Mouse (Mus musculus): ENCODE data around the gene Lin7a.
"Not testable (repeated sequence)": the region's sequence is repeated elsewhere in the genome, so short reads cannot be mapped to it uniquely, and the experiment has no call there.

Gene Lin7a

DNA sequence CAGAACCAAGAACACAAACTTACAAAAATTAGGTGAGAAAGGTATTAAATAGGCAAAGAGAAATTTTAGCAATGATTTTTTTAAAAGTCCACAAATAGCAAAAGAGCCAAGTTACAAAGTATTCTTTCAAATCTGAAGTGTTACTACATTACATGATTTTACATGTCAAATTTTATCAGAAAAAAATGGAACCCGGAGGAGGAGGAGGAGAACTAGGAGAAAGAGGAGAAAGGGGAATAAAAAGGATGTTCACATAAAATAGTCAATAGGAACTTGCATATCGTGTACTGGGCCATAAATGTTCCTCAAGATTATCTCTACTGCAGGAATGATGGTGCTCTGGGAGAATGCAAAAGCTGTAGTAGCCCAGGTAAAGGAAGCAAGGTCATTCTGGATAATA is 34.4 kb upstream of the Lin7a start:
- DNase-seq (ENCODE audit: low read depth, low spot score), result no peak

DNA sequence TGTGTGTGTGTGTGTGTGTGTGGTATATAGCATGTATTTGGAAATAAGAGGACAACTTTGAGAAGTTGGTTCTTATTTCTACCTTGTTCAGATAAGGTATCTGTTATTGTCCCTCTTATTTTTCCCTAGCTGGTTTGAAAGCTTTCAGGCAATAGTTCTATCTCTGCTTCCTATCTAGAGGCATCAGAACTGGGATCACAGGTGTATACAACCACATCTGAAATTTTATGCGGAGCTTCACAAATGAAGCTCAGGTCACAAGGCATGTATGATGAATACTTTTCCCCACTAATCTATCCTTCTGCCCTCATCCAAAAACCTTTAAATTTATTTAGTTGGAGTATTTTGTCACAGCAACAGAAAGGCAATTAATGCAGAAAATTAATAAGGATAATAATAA is 33.8 kb upstream of the Lin7a start:
- DNase-seq (ENCODE audit: low read depth, low spot score), result no peak

DNA sequence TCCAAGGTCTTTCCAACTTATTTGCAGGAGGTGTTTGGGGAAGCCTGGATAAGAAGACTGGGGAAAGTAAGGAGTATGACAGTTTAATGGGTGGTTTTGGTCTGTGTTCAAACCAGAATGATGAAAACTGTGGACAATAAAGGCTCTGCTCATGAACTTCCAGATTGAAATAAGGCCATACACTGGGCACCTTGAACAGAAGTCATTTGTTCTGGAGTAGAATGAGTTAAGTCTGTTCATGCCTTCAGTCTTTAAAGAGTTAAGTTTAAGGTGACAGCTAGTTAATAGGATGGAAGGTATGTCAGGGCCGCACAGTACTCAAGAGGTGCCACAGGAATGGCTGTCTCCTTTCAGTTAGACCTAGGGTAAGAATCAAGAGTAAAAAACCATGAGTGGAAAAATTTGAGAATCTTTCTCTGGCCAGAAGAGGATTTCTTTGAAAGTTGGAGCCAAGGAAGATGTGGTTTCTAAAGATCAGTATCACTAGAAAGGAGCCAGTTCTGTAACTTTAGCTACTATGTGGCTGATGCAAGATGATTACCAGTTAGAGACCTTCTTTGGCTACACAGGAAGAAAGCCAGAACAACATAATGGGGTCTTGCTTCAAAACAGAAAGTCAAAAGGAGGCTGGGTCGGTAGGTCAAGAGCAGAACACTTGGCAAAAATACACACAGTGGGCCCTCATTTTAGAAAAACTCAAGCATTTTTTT is 33.2 kb upstream of the Lin7a start:
- no peak for DNase-seq (ENCODE audit: low read depth, low spot score)

DNA sequence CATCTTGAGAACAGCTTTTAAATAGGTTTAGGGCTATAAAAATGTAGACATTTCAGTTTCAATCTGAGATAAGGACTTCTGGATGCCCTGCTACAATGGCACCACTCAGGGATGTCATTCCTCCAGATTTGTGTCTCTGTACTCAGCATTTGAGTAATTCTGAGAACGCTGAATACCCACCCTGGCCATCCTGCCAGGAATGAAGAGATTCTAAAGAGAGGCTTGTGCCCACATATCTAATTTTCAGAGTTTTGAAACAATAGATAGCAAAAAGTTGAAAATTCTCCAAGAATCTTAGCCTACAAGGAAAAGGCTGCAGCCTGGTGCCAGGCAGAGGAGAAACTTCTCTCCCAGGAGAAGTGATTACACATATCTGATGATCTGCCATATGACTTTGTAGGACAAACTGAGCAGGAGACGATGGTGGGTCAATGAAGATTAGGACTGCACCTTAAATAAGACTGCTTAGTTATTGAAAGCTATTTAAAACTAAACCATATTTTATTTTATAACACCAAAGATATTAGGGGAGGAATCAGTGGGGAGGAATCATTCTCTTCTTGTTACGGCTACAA is 32.5 kb upstream of the Lin7a start:
- DNase-seq (ENCODE audit: low read depth, low spot score), result no peak

DNA sequence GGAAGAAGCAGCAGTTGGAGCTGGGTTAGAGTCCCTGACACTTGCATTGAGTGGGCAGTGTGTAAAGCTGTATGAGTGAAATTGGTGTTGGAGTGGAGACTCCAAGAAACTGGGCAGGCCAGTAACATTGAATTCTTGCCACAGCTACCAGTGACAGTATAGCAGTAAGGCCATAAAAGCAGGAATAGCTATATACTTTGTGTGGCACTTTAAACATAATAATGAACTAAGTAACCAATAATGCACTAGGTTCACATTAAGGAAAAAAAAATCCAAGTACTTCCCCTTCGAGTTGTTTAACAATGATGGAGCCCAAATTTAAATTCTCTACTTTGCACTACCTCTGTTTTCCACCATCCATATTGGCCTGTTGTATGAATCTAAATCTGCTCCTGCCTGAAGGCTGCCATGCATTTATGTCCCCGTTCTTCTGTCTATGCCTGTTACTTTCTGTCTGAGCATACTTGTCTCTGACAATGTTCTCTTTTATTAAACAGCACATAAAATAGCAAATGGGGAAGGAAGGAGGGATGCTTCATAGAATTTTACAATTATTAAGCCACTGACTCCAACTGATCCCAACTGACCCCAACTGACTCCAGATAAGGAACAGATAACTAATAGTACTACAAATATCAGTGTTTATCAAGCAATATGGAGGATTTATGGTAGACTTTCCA is 31.7 kb upstream of the Lin7a start:
- DNase-seq (ENCODE audit: low read depth, low spot score), result no peak

DNA sequence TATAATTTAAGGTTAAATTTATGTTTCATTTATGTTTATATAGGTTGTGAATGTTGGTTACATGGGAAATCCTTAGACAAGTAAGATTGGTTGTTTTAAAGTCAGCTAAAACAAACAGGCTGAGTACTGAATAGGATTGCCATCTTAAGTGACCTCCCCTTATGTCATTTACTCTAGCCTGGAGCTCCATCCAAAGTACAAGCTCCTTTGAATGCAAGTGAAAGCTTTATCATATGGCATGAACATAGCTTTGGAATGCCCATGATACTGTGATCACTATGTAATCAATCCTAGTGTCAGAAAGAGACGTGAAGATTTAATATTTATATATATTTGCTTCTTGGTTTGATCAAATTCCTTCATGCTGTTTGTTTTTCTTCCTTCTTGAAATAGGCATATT is 31.0 kb upstream of the Lin7a start:
- no peak for DNase-seq (ENCODE audit: low read depth, low spot score)

DNA sequence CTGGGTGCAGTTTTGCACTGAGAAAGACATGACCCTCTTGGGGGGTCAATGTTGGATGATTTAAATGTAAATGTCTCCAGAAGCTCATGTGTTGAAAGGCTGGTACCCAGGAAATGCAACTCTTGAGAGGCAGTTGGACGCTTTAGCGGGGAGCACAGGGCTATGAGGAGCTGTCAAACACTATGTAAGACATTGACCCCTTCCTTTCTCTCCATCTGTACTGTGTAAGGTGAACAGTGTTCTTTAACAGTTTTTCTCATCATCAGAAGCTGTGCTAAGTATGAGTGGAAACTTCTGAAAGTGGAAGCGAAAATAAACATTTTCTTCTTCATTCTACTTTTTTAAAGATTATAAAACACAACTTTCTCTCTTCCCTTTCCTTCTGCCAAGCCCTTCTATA is 30.5 kb upstream of the Lin7a start:
- DNase-seq (ENCODE audit: low read depth, low spot score), result no peak

DNA sequence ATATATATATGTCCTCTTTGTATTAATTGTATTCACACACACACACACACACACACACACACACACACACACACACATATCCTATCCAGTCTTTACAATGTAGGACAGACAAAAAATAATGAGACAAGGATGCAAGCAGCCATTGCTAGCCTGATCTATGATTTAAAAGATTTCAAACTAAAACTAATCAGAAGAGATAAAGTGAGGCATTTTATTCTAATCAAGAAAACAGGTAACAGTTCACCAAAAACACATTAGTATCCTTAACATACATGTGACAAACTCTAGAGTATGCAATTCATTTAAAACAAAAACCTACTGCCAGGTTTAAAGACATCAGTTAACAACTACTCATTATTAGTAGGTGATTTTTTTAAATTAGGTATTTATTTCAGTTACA is 30.1 kb upstream of the Lin7a start:
- no peak for DNase-seq (ENCODE audit: low read depth, low spot score)

DNA sequence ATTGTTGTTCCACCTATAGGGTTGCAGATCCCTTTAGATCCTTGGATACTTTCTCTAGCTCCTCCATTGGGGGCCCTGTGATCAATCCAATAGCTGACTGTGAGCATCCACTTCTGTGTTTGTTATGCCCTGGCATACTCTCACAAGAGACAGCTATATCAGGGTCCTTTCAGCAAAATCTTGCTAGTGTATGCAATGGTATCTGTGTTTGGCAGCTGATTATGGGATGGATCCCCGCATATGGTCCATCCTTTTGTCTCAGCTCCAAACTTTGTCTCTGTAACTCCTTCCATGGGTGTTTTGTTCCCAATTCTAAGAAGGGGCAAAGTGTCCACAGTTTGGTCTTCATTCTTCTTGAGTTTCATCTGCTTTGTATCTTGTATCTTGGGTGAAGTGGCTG is 29.5 kb upstream of the Lin7a start:
- not testable (repeated sequence) for DNase-seq (ENCODE audit: low read depth, low spot score)

DNA sequence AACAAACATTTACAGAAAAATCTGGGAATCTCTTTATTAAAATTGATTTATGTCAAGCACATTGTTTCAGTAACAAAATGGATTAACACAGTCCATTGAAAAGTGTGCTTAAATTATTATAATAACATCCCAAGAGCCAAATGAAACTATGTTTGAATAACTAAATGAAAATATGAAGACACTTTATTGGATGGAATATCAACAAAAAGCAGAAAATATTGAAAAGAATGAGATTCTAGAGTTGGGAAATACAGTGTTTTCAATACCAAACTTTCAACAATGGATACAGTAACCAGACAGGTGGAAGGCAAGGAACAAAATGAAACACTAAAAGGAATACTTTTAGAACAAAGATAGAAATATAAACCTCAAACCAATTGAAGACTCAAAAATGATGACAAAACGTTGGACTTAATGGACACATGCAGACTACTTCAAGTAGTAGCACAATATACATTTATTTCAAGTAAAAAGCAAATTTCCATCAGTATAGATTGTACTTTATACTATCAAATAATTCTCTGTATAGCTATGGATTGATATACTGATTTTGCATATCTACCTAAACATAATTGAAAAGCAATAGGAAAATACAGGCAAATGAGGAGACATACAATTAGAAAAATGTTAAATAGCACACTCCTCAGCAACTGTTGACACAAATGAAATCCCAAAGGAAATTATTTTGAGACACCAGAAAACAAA is 28.6 kb upstream of the Lin7a start:
- no peak for DNase-seq (ENCODE audit: low read depth, low spot score)

DNA sequence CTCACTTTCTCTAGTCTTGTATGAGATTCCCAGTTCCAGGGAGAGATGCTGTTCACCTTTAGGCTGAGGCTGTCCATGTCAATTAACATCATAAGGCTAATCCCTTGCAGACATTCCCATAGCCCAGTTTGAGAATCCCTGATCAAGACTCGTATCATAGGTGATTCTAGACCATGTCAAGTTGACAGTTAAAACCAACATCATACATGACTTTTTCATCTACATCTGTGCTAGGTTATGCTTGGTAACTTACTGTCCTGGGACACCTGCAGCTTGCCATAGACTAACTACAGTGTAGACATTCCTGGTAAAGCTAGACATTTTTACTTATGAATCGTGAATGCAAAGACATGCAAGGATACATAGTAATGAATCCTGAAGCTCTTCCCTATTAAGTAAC is 27.3 kb upstream of the Lin7a start:
- DNase-seq (ENCODE audit: low read depth, low spot score), result peak; percentile 3

DNA sequence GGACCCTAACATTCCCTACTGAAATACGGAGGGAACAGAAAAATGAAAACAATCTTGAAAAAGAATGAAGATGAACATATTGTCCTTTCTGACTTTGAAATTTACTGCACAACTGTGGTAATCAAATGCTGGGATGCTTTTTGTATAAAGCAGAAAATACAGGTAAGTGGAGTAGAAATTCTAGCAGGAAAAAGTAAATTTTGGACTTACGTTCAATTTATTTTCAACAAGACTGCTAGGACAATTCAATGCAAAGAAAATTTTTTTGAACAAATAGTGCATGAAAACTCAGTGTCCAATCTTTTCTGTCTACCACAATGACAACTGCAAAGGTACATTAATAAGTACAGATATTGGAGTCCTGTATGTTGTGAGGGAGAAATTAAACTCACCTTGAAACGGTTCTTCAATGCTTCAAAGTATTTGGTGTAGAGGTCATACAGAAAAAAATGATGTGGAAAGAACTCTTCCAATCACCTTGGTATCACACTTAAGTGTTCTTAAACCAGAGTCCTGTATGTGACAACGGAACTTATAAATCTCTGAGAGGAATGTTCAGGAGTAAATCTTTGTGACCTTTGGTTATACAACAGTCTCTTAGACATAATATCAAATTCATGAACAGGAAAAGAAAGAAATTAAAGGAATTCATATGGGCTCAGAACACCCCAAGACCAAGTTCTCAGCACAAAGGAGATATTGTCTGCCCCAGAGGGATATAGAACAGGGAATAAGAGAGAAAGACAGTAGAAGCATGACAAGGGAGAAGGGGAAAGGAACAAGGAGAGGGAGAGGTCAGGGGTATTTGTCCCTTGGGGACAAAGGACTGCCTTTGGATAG is 26.6 kb upstream of the Lin7a start:
- no peak for DNase-seq (ENCODE audit: low read depth, low spot score)

DNA sequence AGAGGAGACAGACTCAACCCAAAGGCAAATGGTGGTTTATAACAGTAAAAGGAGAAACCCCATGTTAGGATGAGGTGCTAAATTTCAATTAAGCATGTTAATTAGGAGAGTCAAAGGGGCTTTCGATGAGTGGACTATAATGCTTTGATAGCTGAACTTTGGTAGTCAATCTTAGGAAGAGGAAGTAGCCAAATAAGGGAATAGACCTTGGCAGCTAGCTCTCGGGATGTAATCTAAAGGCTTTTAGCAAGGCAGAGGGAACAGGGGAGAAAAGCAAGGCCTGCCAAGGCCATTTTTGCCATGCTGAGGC is 26.0 kb upstream of the Lin7a start:
- no peak for DNase-seq (ENCODE audit: low read depth, low spot score)

DNA sequence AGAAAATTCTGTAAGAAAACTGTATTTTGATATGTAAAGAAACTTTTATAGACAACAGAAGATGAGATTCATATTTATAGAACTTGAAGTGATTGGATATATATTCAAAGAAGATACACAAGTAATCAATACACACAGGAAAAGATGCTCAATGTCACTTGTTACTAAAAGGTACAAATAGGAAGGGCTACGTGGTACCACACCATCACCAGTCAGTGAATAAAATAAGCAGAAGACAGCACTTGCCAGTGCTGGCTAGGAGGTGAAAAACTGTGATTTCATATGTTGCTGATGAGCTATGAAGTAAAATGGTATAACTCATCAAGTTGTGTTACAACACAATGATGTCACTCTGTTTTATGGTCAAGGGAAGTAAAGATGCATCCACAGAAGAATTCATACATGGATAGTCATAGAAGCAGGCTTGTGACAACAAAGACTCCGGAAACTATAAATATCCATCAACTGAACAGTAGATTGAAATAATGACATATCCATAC is 25.5 kb upstream of the Lin7a start:
- no peak for DNase-seq (ENCODE audit: low read depth, low spot score)

DNA sequence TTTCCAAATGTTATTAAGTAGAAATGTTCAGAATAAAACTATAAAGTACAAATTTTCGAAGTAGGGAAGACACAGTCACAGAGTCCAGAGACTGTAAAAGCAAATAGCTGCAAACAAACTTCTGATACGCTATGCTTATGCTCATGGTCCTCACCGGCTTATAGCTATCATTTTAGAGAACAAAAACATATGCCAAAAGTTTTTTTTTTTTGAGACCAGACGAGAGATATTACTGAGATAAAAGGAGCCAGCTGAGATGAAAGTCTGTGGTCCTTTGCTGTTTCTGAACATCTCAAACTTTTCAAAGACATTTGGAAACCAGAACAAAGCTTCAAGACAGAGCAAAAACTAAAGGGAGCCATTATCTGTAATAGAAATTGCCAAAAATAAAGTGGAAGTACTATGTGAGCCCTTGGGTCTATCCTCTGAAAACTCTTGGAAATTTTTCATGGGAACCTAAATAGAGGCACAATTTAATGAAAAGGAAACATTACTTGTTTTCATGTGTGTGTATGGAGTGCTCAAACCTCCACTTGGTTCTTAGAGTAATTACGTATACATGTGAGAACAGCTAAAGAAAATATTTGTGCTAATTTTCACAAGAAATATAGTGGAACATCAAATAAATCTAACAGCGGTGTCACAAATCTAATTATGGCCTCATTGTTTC is 24.4 kb upstream of the Lin7a start:
- no peak for DNase-seq (ENCODE audit: low read depth, low spot score)

DNA sequence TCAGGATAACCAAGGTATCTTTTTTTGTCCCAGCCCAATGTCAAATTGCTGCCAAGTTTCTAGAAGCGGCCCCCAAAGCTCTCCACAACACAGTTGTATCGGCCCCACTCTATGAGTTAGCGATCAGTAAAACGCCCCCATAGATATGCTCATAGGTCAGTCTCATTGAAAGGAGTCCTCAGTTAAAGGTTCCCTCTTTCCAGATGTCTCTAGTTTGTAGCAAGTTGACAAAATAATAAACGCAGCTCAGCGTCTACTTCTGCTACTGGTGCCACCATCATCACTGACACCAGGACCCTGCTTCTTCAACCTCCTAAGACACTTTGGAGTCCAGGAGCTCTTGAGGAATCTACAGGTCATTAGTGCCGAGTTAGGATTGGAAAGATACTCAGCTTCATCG is 23.0 kb upstream of the Lin7a start:
- DNase-seq (ENCODE audit: low read depth, low spot score), result no peak

DNA sequence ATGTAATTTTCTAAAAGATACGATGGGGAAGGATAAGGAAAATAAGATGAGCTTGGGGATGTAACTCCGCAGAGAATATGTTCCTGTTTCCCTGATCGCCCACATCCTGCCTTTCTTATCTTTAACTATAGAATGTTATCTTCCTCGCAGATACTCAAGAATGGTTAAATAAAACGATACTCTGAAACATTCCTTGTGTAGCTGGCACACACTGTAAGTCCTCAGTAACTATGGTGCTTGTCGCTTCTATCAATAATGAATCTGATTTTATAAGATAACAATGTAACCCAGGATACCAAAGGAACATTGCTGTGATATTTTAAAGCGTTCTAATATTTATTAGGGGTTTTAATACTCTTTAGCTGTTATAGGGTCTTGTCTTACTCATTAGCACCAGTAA is 22.4 kb upstream of the Lin7a start:
- no peak for DNase-seq (ENCODE audit: low read depth, low spot score)

DNA sequence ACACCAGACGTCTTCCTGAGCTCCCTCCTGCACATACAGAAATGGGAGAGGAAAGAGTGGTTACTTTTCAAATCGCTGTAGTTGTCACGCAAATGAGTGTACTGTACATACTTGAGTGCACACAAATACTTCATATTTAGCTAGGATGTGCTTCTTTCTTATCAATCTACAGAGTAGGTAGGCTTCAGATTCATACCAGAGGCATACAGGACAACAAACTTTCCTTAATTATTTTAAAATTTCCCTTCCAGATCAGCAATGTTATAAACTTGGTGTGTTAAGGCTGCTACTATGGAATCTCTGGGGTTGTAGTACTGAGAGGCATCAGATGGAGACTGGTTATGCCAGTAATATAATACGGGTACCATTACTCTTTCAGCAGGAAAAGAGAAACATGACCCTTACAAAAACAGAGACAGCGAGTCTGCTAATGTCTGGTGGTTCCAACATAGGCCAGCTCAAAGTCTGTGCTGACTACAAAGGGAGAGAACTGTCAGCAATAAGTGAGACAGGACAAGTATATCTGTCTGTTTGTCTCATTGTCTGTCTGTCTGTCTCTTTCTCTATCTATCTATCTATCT is 21.8 kb upstream of the Lin7a start:
- no peak for DNase-seq (ENCODE audit: low read depth, low spot score)

DNA sequence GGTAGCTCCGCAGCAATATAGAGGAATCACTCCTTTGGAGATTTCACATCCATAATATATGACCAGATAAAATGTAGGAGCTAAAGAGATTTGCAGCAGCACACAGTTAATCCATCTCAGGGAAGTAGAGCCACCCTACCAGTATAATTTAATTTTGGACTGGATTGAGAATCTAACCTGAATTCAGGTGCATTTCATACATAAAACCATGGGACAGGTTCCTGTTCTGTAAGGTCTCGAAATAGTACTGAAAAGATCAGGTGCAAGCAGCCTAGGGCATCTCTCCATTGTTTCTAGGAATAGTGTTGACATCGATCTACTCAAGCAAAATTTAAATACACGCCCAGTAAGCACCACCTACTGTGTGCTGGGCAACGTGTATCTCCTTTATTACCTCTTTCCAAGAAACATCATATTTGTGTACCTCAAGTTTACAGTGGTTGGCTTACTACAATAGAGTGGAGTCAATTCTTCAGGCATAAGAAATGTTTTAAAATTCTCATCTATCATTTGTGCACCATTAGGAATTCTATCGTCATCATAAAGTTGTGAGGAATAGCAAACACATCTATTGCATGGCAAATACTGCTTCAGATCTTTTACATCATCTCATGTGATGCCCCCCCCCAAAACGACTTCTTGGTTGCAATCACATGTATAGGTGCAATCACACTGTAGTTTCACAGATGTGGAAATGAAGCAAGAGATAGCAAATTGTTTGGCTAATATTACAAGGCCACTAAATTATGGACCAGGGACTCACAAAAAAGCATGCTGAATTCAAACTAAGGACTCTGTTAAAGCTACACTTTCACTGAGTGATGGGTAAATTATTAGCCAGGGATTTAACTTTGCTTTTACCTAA is 20.9 kb upstream of the Lin7a start:
- no peak for DNase-seq (ENCODE audit: low read depth, low spot score)

DNA sequence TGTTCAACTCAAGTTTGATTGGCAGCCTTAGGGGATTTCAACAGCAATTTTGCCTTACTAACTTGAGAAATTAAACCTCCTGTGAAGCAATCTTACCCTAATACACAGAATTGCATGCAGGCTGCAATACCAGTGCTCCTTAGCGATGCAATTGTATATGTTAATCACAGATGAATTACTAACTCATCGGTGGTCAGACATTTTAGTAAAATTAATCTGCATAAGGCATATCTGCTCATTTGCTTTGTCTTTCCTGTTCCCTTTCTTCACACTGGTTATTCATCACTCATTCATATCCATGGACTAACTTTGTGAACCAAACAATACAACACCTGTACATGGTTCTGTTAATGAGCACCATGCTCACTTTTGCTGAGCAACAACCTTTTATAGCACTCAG is 20.2 kb upstream of the Lin7a start:
- DNase-seq (ENCODE audit: low read depth, low spot score), result no peak

Data from retina, adult 2 months (tissue).